Mouse (Mus musculus): ENCODE measurements around the gene Eno2. TPM values are rescaled to one million over a fixed set of nuclear protein-coding genes. Genes with fewer than 3 reads are reported as not detected.

The Eno2 gene
- polyA plus RNA-seq, 1 experiment: 5.8 TPM

GRCm38 (mm10) chr6:124755306-124755705, 14.2 kb downstream of the Eno2 start:
- Histone ChIP-seq H3K36me3 (replicated peaks; ENCODE audit: low read length) (peaks cover 6% of the 10 kb centered on the region), H3K4me1 (peaks cover 55% of the 10 kb centered on the region), H3K4me3 (replicated peaks) (peak overlapping the region; percentile 97), H3K27me3 (replicated peaks) (peaks cover 18% of the 10 kb centered on the region), H3K9me3 (no peaks in the 10 kb centered on the region)
- TF ChIP-seq FLI1 (IDR thresholded peaks at IDR 0.05; ENCODE audit: low read length) (no peak), GATA1 (IDR thresholded peaks at IDR 0.05; ENCODE audit: borderline replicate concordance, low read length) (no peak)

GRCm38 (mm10) chr6:124753861-124754260, 15.6 kb downstream of the Eno2 start:
- Histone ChIP-seq H3K9me3 (no peaks in the 10 kb centered on the region), H3K4me3 (replicated peaks) (no peak overlapping the region), H3K36me3 (replicated peaks; ENCODE audit: low read length) (peaks cover 15% of the 10 kb centered on the region), H3K4me1 (peaks cover 47% of the 10 kb centered on the region), H3K27me3 (replicated peaks) (peaks cover 16% of the 10 kb centered on the region)
- TF ChIP-seq GATA1 (IDR thresholded peaks at IDR 0.05; ENCODE audit: borderline replicate concordance, low read length) (no peak), FLI1 (IDR thresholded peaks at IDR 0.05; ENCODE audit: low read length) (no peak)

GRCm38 (mm10) chr6:124750405-124750804, 19.1 kb downstream of the Eno2 start:
- Histone ChIP-seq H3K4me3 (replicated peaks) (no peak overlapping the region), H3K27me3 (replicated peaks) (peaks cover 7% of the 10 kb centered on the region), H3K9me3 (no peaks in the 10 kb centered on the region), H3K4me1 (peaks cover 36% of the 10 kb centered on the region), H3K36me3 (replicated peaks; ENCODE audit: low read length) (peaks cover 36% of the 10 kb centered on the region)
- TF ChIP-seq GATA1 (IDR thresholded peaks at IDR 0.05; ENCODE audit: borderline replicate concordance, low read length) (no peak), FLI1 (IDR thresholded peaks at IDR 0.05; ENCODE audit: low read length) (no peak)

GRCm38 (mm10) chr6:124746654-124747632, 22.5 kb downstream of the Eno2 start:
- Histone ChIP-seq H3K27me3 (replicated peaks) (no peaks in the 10 kb centered on the region), H3K9me3 (no peaks in the 10 kb centered on the region), H3K36me3 (replicated peaks; ENCODE audit: low read length) (peaks cover 53% of the 10 kb centered on the region), H3K4me1 (peaks cover 45% of the 10 kb centered on the region), H3K4me3 (replicated peaks) (peak overlapping the region; percentile 95)
- no peak for TF ChIP-seq FLI1 (IDR thresholded peaks at IDR 0.05; ENCODE audit: low read length)
- TF ChIP-seq GATA1 (IDR thresholded peaks at IDR 0.05; ENCODE audit: borderline replicate concordance, low read length): no peak

- Histone ChIP-seq H3K27me3 (replicated peaks) (no peaks in the 10 kb centered on the region), H3K4me3 (replicated peaks) (peak overlapping the region; percentile 95), H3K4me1 (peaks cover 50% of the 10 kb centered on the region), H3K36me3 (replicated peaks; ENCODE audit: low read length) (peaks cover 53% of the 10 kb centered on the region), H3K9me3 (no peaks in the 10 kb centered on the region)
- TF ChIP-seq GATA1 (IDR thresholded peaks at IDR 0.05; ENCODE audit: borderline replicate concordance, low read length) (no peak), FLI1 (IDR thresholded peaks at IDR 0.05; ENCODE audit: low read length) (no peak)
These were observed 23.2 kb downstream of the Eno2 start for GRCm38 (mm10) chr6:124746296-124746605.

- H3K36me3 ChIP-seq (replicated peaks; ENCODE audit: low read length): peaks cover 53% of the 10 kb centered on the region
- TF ChIP-seq GATA1 (IDR thresholded peaks at IDR 0.05; ENCODE audit: borderline replicate concordance, low read length): no peak
- H3K27me3 ChIP-seq (replicated peaks): no peaks in the 10 kb centered on the region
- no peaks in the 10 kb centered on the region for H3K9me3 ChIP-seq
- H3K4me1 ChIP-seq: peaks cover 50% of the 10 kb centered on the region
- H3K4me3 ChIP-seq (replicated peaks): peak overlapping the region; percentile 95
These were observed 23.8 kb downstream of the Eno2 start for GRCm38 (mm10) chr6:124745490-124746295.

- Histone ChIP-seq H3K4me1 (peaks cover 58% of the 10 kb centered on the region), H3K4me3 (replicated peaks) (peak overlapping the region; percentile 95), H3K9me3 (no peaks in the 10 kb centered on the region), H3K36me3 (replicated peaks; ENCODE audit: low read length) (peaks cover 52% of the 10 kb centered on the region), H3K27me3 (replicated peaks) (no peaks in the 10 kb centered on the region)
- TF ChIP-seq GATA1 (IDR thresholded peaks at IDR 0.05; ENCODE audit: borderline replicate concordance, low read length) (no peak), FLI1 (IDR thresholded peaks at IDR 0.05; ENCODE audit: low read length) (no peak)
These were observed 24.6 kb downstream of the Eno2 start for GRCm38 (mm10) chr6:124744755-124745321.

GRCm38 (mm10) chr6:124743647-124744046, 25.8 kb downstream of the Eno2 start:
- Histone ChIP-seq H3K27me3 (replicated peaks) (no peaks in the 10 kb centered on the region), H3K9me3 (no peaks in the 10 kb centered on the region), H3K4me3 (replicated peaks) (no peak overlapping the region), H3K4me1 (peaks cover 70% of the 10 kb centered on the region), H3K36me3 (replicated peaks; ENCODE audit: low read length) (peaks cover 50% of the 10 kb centered on the region)
- no peak for TF ChIP-seq GATA1 (IDR thresholded peaks at IDR 0.05; ENCODE audit: borderline replicate concordance, low read length)
- no peak for TF ChIP-seq FLI1 (IDR thresholded peaks at IDR 0.05; ENCODE audit: low read length)

- Histone ChIP-seq H3K4me1 (peaks cover 76% of the 10 kb centered on the region), H3K27me3 (replicated peaks) (no peaks in the 10 kb centered on the region), H3K4me3 (replicated peaks) (peak overlapping the region; percentile 56), H3K36me3 (replicated peaks; ENCODE audit: low read length) (peaks cover 48% of the 10 kb centered on the region), H3K9me3 (no peaks in the 10 kb centered on the region)
- TF ChIP-seq FLI1 (IDR thresholded peaks at IDR 0.05; ENCODE audit: low read length): no peak
- TF ChIP-seq GATA1 (IDR thresholded peaks at IDR 0.05; ENCODE audit: borderline replicate concordance, low read length): no peak
These were observed 26.5 kb downstream of the Eno2 start for GRCm38 (mm10) chr6:124742839-124743514.
